Mouse (Mus musculus) megakaryocyte, adult 5-6 weeks (primary cell): ENCODE results near the gene Rfx1. TPM values are rescaled to one million over a fixed set of nuclear protein-coding genes. Genes with fewer than 3 reads are reported as not detected.

ENCODE experiments used
- ATAC-seq: 2 replicates; pipeline ENCODE4 v1.8.0; 2016; ENCODE audit warnings: mild to moderate bottlenecking, inconsistent platforms; ENCODE audit not compliant: poor library complexity, severe bottlenecking
- total RNA-seq, 2 experiments: library from RNA; stranded (forward) in 1 of 2; stranded (reverse) in 1 of 2; fragments of 153-499, 151-499 nt in 1 of 2; fragments of 221-1000, 200-1000 nt in 1 of 2; gene quantifications; 2 replicates each; pipeline versions ENCODE4 v1.2.3 to v1.2.4; 2015 to 2017

The Rfx1 gene
- total RNA-seq, 2 experiments from 2014 or later, result 4.2 to 10.6 TPM

DNA sequence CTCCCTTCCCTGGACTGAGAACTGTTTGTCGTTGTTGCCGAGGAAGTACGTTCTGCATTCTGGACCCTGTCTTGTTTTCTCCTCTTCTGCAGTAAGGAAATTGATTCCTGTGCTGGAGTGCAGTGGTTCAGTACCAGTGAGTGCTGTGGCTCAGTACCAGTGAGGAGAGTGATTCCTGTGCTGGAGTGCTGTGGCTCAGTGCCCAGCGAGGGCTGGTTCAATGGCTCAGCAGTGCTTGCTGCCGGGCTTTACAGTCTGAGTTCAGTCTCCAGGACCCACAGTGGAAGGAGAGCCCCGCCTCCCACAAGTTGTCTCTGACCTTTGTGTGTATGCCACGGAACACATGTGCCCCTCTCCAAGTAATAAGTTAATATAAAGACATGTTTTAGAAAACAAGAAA is 20.5 kb downstream of the Rfx1 start:
- ATAC-seq, result no peak

GRCm38 (mm10) chr8:84087821-84088220 is 21.2 kb downstream of the Rfx1 start:
- ATAC-seq, result no peak

DNA sequence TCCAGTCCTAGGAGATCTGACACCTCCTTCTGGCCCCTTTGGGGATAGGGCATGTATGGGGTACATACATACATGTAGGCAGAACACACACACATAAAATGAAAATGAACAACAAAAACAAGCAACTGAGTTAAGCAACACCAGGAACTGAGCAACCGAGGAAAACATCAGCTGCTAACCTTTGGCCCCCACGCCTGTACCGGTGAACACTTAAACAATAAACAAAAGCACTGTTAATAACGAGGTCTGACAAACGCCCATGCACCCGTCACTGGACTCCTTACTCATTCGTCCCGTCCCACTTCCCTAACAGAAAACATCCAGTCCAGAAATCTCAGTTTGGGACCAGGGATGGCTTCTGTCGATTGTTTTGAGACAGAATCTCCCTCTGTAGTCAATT is 22.6 kb downstream of the Rfx1 start:
- ATAC-seq, result no peak

- ATAC-seq, result no peak
Observed at GRCm38 (mm10) chr8:84090585-84090984, 24.0 kb downstream of the Rfx1 start.

DNA sequence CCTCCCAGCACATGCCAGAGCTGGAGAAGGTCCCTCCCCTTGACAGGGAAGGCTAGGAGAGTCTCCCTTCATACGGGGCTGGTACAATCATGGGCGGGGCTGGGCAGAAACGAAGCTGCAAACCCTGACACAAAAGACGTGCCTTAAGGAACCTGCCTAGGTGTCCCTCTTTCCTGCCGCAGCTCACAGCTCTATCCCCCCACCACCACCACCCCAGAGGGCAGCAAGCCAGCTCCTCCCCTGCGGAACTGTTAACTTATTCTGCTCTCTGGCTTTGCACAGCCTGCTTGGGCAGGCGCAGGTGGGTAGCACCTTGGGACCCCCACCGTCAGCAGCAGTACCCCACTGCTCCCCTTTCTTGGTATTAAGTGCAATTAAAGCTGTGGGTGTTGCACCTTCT is 29.4 kb downstream of the Rfx1 start:
- no peak for ATAC-seq

DNA sequence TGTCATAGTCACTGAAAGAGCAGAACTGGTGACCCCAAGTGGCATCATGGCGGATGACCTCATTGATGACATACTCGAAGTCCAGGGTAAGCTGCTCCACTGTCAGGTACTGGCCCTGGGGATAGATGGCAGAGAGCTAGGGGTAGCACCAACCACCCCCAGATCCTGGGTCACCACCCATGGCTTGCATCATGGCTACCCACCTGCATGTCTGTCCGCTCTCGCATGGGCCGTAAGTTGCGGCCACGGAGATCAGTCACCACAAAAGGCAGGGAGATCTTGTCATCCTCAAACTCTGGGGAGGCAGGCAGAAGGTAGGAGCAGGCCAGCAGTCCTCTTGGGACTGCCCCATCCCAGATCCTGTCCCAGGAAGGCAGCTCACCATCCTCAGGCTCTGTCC is 31.7 kb downstream of the Rfx1 start:
- ATAC-seq, result no peak

DNA sequence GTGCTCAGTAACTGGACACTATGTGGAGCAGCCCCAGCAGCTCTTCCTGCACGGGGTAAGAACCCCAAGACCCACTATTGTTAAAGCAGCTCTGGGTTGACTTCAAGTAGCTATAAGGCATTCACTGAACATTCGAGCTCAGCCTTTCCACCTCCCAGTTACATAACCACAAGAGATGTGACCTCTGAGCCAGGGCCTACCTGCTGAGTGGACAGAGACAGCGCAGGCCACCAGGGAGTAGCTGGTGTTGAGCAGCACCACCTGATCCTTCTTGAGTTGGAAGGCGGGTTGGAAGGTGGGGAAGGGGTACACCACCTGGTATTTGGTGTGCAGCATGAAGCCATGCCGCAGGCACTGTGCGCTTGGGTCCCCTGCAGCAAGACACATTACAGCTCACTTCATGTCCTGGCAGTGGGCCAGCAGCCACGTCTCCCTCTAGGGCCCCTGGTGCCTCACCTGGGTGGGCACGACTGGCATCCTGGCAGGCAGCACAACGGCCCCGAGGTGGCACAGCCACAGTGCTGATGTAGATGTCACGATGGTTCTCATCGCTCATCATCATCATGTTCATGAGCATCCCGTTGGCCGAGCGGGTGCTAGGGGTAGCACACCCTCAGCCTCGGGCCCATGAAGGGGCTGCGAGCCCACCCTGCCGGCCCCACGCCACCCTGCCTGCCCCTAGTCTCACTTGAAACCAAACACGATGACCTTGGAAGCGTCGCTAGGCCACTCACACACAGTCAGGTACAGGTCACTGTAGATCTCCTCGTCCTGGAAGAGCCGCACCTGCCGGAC is 35.0 kb downstream of the Rfx1 start:
- no peak for ATAC-seq

DNA sequence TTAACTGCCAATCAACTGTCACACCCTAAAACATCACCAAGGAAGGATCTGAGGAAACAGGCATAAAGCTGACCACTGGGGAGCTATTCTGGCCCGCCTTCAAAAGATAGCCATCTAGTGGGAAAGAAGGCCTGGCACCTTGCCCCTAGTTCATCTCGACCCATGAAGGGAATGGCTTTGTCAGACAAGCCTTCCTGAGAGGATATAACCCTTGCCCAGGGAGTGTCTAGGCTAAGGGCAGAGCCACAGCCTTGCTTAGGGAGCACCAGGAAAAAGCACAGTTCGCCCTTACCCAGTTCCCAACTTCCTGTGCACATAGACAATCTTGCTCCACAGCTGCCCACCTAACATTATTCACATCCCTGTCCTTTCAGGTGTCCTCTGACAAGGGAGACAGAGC is 37.0 kb downstream of the Rfx1 start:
- ATAC-seq, result no peak

DNA sequence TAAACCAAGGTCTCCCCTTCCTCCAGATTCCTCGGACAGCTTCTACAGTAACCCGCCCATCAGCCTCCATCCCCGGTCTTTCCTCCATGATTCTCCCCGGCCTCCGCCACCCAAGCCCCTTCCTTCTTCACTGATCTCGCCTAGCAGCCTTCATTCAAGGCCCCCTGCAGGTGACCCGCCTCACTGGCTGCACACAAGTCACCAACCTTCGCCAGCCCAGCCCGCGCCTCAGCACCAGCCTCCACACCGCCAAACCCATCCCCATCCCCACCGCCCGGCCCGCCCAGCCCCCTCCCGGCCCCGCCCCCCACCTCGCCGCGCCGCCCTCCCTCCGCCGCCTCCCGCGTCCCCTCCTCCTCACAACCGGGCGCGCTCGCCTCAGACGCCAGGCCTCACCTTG is 37.6 kb downstream of the Rfx1 start:
- ATAC-seq, result peak; percentile 51

GRCm38 (mm10) chr8:84104697-84105609 is 38.3 kb downstream of the Rfx1 start, which contains the start of gene Dcaf15:
Dcaf15 (minus strand) TSS chr8:84104768.
- ATAC-seq, result peak; percentile 94

- no peak for ATAC-seq
Observed at GRCm38 (mm10) chr8:84105676-84106075, 39.0 kb downstream of the Rfx1 start.

DNA sequence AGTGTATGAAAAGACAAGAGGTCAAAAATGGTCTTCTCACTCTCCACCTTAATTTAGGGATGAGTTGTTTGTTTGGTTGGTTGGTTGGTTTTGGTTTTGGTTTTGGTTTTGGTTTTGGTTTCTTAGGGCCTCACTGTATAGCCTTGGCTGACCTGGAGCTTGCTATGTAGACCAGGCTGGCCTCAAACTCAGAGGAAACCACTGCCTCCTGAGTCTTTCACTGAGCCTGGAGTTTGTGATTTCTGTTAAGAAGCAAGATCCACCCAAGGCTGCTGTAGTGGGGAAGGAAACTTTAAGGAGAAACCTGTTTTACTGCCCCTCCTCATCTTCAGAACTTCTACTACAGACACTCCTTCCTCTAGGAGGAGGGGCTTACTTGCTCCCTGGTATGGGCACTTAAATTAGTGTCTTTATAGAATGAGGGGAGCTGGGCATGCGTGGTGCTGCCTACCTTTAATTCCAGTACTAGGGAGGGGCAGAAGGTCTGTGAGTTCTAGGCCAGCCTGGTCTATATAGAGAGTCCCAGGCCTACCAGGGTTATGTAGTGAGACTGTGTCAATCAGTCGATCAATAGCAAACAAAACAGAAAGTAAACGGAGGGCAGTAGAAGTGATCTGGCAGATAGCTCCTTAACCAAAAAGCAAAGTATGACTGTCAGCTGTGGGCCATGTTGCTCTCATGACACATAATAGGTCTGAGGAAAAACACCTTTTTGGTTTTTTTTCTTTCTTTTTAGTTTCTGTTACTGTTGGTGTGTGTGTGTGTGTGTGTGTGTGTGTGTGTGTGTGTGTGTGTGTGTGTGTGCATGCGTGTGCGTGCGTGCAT is 39.8 kb downstream of the Rfx1 start:
- ATAC-seq, result no peak

- ATAC-seq, result no peak
Observed at GRCm38 (mm10) chr8:84115646-84116045, 49.0 kb downstream of the Rfx1 start.

DNA sequence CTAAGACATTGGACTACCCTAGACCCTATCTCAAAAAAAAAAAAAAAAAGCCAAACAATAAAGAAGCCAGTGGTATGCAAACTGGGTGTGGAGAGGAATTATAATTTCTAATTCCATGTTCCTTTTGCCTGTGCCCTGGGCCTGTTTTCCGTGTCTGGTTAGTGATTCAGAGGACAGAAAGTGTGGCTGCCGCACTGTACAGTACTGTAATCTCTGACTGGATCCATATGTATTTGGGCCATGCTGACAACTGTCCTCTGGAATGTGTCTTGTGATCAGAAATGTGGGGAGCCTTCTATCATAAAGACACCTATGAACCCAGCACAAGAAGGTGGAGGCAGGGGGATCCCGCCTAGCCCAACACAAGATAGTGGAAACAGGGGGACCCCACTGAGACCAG is 55.5 kb downstream of the Rfx1 start:
- ATAC-seq, result no peak

- ATAC-seq, result no peak
Observed at GRCm38 (mm10) chr8:84125656-84126055, 59.0 kb downstream of the Rfx1 start, which contains the start of gene Podnl1. Podnl1 (plus strand) TSS chr8:84125989.

DNA sequence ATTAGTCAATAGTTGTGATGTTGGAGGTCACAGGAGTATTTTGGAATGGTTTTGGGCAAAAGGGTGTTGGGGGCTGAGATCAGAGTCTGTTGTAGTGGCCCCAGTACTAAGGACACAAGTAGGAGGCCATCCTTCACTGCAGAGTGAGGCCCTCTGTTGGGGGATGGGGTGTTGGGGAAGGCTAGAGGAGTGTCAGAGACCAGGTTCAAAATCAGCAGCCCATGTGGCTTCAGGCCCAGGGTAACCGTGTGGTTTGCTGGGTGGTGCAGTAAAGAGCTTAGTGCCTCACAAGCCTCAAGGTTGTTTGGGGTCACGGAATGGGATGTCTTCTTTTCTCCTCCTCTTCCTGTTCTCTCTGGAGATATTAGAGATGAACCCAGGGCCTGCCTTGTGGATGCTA is 60.1 kb downstream of the Rfx1 start:
- ATAC-seq, result no peak; the same call in 1 of the 2 replicates

DNA sequence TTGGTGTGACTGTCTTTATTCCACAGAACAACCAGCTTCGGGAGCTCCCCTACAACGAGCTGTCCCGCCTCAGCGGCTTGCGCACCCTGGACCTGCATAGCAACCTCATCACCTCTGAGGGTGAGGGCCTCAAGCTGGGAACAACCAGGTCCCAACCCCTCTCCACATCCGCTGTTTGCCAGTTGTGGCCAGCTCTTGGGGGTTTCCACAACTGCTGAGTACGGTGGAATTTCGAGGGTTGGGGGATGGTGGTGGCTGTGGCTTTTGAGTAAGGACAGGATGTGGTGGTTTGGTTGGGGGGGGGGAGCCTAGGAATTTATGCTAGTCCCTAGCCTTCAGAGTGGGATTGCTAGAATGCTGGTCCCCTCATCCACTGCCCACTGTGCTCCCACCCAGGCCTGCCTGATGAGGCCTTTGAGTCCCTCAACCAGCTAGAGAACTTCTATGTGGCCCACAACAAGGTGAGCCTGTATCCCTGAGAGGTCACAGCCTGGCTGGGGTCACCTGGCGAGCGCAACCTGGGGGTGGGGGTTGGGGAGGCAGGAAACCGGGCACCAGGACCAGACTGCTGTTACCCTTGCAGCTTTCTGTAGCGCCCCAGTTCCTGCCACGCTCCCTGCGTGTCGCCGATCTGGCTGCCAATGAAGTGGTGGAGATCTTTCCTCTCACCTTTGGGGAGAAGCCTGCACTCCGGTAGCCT is 60.7 kb downstream of the Rfx1 start:
- peak; percentile 62 for ATAC-seq

GRCm38 (mm10) chr8:84128277-84128676 is 61.6 kb downstream of the Rfx1 start:
- ATAC-seq, result no peak

- no peak for ATAC-seq
Observed at GRCm38 (mm10) chr8:84130806-84131205, 64.2 kb downstream of the Rfx1 start.

DNA sequence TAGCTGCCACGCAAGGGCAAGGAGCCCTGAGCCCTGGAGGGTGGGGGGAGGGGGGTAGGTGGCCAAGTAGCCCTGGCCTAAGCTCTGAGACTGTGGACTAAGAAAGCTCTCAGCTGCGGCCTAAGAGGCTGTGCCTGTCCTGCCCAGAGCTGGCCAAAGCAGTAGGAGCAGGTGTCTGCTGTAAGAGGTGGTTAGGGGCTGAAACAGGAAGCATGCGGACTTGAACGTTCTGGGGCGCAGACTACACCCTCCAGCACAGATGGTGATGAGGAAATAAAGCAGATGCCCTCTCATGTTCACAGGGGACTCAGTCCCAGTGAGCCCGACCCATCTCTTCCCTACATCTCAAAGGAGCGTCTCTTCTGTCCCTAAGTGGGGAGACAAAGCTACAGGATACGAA is 65.6 kb downstream of the Rfx1 start:
- ATAC-seq, result peak; percentile 42; the same call in 1 of the 2 replicates
